Mouse (Mus musculus): ENCODE data around the gene Fsip1.

DNA sequence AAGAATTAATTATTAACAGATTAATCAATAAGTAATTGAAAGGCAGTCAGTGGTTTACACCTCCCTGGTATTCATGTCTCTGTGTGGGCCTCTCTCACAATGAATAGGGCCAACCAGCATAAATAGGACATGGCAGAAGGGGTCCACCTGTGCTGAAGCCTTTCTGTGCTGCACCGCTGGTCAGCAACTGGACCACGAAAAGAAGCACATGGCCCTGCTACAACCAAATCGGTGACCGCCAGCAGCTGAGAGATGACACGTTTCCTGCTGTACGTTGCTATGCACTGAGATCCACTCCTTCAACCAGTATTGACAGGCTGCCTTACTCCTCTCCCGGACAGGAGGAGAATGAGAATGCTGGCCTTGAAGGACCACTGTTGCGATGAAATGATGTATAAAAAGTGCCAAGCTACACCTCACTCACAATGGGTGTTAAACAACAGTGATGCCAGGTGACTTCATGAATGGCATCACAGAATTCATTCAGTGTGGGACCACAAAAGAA is 44.3 kb upstream of the Fsip1 start:
- TF ChIP-seq CTCF (IDR thresholded peaks at IDR 0.05; ENCODE audit: control insufficient read depth, insufficient read depth, insufficient replicate concordance, low read depth, low read length) (no peak), POLR2A (IDR thresholded peaks at IDR 0.05; ENCODE audit: control insufficient read depth, low read depth, low read length) (no peak)

Measured in testis, adult 2 months (tissue).